Mouse (Mus musculus) kidney, postnatal 10 days (tissue): ENCODE measurements around the gene Psmg4.

Experiments
- DNase-seq: peaks from one replicate; pipeline ENCODE4 v3.0.0; 2021; ENCODE audit warnings: mixed read lengths

Psmg4 gene

GRCm38 (mm10) chr13:34162491-34163303 is at the start of gene Psmg4:
Gene Psmg4, plus strand, starts transcription at chr13:34162964.
- peak; percentile 97 for DNase-seq

- no peak for DNase-seq
These were observed 49.7 kb upstream of the Psmg4 start for GRCm38 (mm10) chr13:34113086-34113485.

- DNase-seq, result no peak
These were observed 48.1 kb upstream of the Psmg4 start for GRCm38 (mm10) chr13:34114654-34115053.

DNA sequence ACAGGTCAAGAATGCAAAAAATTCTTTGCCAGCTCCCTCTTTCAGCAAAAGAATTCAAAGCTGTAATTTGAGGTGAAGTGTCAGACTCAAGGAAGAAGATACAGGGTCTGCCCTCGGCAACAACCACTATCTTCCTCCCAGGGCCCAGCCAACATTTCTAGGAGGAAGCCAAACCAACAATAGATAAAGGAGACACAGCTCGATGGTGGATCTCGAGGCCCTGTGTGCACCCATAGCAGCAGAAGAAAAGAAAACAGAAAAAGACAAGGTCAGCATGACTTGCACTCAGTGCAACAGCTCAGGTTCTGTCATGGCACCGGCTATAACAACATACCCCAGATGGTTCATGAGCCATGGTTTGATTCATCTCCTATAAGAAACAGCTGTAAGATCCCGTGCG is 46.3 kb upstream of the Psmg4 start:
- no peak for DNase-seq

- no peak for DNase-seq
These were observed 43.9 kb upstream of the Psmg4 start for GRCm38 (mm10) chr13:34118816-34119215.

DNA sequence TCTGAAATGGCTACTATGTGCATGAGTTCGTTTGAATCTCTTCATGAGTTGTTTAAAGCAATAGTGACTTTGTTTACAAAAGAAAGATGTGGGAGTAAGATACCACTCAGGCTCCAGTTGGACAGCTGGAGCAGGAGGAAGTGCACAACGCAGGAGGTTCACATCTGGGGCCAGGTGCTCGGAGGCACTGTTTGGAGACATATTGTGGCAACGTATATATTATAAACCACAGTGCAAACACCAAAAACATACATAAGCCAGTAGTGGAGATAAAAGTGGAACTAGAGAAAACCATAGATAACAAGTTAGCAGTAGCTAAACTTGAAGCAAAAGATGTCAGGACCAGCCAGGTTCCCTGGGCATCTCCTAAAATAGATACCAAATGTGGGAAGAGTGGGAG is 43.4 kb upstream of the Psmg4 start:
- DNase-seq, result no peak

GRCm38 (mm10) chr13:34120536-34120935 is 42.2 kb upstream of the Psmg4 start:
- DNase-seq, result no peak

DNA sequence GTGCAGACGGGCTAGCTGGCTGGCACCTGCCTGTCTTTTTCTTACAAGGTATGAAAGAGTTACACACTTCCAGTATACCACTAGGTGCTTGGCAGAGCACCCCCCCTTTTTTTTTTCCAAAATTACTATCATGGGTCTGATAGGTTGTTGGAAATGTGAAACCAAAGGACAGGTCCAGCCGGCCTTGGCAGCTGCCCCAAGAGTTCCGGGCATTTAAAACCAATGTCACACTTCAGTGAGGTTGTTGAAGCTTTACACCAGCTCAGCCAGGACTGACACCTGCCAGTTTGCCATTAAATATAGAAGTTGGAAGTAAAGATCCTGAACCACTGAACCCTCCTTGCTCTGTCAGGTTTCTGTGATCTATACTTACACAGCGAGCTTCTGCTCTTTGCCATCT is 37.1 kb upstream of the Psmg4 start:
- DNase-seq, result peak; percentile 53

GRCm38 (mm10) chr13:34128276-34129114 is 34.3 kb upstream of the Psmg4 start:
- peak; percentile 58 for DNase-seq

DNA sequence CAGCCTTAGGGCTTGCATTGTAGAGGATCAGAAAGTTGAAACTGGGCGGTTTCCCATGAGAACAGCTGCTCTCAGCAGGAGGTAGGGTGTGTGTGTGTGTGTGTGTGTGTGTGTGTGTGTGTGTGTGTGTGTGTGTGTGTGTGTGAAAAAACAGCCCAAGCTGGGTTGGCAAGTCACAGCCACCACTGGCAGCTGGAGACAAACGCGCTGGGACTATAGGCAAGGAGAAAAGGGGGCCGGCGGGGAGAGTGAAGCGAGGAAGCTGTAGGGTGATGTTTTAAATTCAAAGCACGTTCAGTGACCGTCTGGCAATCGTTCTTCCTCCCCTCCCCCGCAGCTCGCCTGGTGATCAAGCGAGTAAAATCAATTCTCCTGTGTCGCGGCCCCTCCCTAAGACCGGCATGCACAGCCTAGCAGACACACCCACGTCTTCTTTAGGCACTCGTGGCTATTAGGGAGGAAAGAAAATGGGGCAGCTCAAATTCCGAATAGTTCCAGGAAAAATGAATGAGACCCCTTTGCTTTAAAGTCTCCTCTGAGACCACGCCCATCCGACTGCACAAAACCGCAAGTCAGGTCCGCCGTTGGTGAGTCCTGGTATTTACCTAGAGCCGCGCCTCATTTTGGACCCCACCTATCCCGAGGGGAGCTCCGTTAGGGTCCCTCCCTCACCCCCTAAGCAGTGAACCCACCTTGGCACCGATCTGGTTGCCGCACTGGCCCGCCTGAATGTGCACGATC is 33.1 kb upstream of the Psmg4 start:
- DNase-seq, result peak; percentile 77

GRCm38 (mm10) chr13:34130226-34130731 is 32.5 kb upstream of the Psmg4 start, which contains the start of gene Tubb2b:
Gene Tubb2b, minus strand, starts transcription at chr13:34130466.
- peak; percentile 84 for DNase-seq

GRCm38 (mm10) chr13:34131011-34131707 is 31.6 kb upstream of the Psmg4 start:
- peak; percentile 36 for DNase-seq

DNA sequence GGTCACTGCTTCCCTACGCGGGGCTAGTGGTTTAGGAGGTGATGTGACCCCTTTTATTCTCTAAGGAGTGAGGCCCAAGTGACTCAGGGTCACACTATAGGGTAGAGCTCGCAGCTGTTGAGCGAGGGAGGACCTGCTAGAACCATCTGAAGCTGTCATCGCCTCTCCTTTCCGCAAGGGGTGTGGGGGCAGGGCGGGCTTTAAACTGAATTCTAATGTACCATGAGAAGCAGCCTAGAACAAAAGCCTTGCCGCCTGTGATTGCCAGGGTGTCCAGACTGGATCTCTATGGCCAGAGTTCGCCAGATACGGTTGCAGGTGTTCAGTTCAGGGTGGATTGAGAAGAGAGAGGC is 31.1 kb upstream of the Psmg4 start:
- DNase-seq, result peak; percentile 51

GRCm38 (mm10) chr13:34132299-34132698 is 30.5 kb upstream of the Psmg4 start:
- peak; percentile 17 for DNase-seq

- DNase-seq, result no peak
These were observed 29.9 kb upstream of the Psmg4 start for GRCm38 (mm10) chr13:34132875-34133274.

- DNase-seq, result peak; percentile 26
These were observed 29.3 kb upstream of the Psmg4 start for GRCm38 (mm10) chr13:34133326-34134071.

DNA sequence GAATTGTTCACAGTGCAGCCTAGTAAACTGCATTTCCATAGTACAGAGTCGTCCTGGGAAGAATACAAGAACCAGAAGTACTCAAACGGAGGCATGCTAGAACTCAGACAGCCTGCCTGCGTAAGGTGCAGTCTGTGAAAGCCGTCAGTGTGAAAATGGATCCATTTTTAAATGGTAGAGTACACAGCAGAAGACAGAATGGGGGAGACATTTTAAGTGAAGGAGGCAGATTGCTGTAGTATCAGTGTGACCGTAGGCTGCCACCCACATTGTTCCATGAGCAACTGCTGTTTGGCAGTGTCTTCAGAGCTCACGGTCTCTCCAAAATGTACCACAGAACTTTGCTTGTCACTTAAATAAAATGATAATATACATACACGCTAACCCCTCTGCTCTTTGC is 28.5 kb upstream of the Psmg4 start:
- no peak for DNase-seq

DNA sequence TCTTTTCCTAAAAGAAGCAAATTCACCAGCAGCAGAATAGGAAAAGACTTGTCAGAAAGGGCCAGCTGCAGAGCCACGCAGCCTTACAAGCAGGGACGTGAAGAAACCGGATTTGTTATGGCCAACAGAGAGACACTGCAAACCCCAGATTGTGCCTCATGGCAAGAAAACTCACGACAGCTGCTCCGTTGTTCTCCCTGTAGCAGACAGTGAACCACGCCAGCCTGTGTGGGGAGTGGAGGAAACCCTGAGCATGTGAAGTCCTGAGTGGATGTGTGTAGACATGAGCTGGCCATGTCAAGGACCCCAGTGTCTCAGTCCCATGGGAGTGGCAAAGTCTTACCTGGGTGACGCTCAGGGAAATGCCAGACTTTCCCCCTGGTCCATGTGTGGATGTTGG is 26.2 kb upstream of the Psmg4 start:
- no peak for DNase-seq

DNA sequence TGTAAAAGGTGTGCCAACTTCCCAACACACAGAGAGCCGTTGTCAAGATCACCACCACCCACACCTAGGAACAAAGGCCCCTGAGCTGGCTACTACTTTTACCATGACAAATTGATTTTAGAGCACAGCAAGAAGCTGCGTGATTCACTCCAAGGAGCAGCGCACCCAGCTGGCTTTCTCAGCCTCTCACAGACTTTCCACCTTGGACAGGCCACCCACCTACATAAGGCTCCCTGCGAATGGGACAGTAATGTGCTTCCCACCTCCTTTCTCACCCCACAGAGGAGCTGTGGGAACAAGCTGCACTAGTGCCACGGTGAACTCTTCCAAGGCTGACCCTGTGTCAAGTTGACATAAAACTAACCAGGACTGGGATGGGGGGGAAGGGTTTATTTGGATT is 19.4 kb upstream of the Psmg4 start:
- no peak for DNase-seq

GRCm38 (mm10) chr13:34146916-34147315 is 15.8 kb upstream of the Psmg4 start:
- DNase-seq, result no peak

- DNase-seq, result no peak
These were observed 14.6 kb upstream of the Psmg4 start for GRCm38 (mm10) chr13:34148181-34148580.
